Mouse (Mus musculus): ENCODE measurements around the gene Cpxm1.

DNA sequence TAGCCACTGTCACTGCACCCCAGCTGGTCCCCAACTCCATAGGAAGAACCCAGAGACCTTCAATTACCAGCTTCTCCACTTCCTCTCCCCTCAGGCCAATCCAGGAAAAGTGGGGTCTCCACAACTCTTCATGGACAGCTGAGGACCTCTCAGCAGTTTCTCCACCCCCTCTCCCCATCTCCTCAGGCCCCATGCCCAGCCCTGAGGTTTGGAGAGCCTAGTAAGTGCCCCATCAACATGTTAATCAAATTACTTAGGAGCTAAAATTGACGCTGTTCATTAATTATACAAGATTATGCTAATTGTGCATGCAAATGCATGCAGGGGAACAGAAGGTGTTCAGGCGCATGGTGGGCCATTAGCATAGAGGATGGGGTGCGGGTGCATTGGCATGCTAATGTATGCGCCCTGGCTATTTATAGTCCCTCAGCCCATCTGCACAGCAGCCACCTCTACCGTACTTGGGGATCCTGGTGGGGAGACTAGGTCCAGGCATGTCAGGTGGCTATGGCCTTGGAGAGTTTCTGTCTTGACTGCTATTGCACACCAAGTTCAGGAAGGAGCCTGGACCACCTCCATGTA, 45.5 kb downstream of the Cpxm1 start:
- TF ChIP-seq CTCF (IDR thresholded peaks at IDR 0.05; ENCODE audit: extremely low read depth, insufficient read depth, low read length) (no peak), POLR2A (IDR thresholded peaks at IDR 0.05; ENCODE audit: extremely low read depth, insufficient read depth, low read length) (no peak)
